Mouse (Mus musculus) stomach, postnatal 0 days (tissue): ENCODE data around the gene Phospho1.

Experiments used
- CTCF ChIP-seq: IDR thresholded peaks from 2 replicates; pipeline ENCODE4 v1.5.1; 2016; ENCODE audit warnings: antibody characterized with exemption, low read depth, mild to moderate bottlenecking, moderate library complexity
- EP300 ChIP-seq: optimal IDR thresholded peaks from 2 replicates; pipeline ENCODE3; 2016; ENCODE audit warnings: antibody characterized with exemption

DNA sequence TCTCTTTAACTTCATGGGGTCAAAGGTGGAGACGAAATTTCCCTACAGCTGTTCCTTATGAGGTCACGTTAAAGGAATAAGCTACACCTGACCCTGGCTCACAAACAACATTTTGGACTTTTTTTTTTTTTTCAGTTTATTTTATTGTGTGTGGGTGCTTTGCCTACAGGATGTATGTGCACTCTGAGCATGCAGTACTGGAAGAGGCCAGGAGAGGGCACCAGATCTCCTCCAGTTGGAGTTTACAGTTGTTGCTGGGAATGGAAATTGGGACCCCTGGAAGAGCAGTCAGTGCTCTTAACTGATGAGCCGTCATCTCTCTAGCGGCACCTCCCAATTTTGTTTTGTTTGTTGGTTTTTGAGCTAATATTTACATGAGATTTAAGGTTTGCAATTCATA lies 38.6 kb upstream of the Phospho1 start:
- TF ChIP-seq CTCF (peak; percentile 59), EP300 (no peak)
